Mouse (Mus musculus): ENCODE measurements around the gene St3gal5. TPM values are rescaled to one million over a fixed set of nuclear protein-coding genes. Genes with fewer than 3 reads are reported as not detected.
"Not testable (repeated sequence)": the region's sequence is repeated elsewhere in the genome, so short reads cannot be mapped to it uniquely, and the experiment has no call there.

St3gal5 gene
- total RNA-seq, 2 experiments from 2014 or later: 58.4 to 66.9 TPM

DNA sequence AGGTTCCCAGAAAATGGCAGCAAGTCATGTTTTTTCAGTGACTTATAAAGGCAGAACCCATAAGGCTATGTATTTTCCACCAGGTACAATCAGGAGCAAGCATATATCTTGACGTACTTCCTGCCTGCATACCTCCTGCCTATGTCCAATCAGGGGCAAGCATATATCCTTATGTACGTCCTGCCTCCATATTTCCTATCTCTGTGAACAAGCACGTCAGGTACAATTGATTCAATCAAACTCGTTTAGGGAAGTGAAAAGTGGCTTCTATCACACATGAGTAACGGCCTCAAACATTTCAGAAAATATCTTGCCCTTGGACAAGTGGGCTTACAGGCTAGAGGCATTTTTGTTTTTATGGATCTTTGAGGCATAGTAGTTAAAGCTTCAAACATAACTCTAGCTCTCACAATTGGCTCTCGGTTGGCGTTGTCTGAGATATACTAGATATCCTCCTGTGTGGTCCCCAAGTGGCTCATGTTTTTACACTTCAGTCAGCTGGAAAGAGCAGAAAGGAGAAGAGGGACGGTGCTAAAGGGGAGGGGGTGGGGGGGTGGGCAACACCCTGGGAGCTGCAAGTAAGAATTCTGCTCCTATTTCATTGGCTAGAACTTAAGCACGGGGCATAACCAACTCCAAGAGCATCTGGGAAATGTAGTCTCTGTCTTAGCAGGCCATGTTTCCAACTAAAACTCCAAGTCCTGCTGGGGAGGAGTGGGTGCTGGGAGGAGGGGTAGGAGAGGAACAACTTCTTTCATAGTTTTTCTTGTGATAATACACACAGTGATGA, 28.9 kb downstream of the St3gal5 start:
- intact Hi-C loops (cut with DNase I): no loop called here
- no peak for DNase-seq

GRCm38 (mm10) chr6:72130056-72130455, 32.7 kb downstream of the St3gal5 start:
- intact Hi-C loops (cut with DNase I): no loop called here

DNA sequence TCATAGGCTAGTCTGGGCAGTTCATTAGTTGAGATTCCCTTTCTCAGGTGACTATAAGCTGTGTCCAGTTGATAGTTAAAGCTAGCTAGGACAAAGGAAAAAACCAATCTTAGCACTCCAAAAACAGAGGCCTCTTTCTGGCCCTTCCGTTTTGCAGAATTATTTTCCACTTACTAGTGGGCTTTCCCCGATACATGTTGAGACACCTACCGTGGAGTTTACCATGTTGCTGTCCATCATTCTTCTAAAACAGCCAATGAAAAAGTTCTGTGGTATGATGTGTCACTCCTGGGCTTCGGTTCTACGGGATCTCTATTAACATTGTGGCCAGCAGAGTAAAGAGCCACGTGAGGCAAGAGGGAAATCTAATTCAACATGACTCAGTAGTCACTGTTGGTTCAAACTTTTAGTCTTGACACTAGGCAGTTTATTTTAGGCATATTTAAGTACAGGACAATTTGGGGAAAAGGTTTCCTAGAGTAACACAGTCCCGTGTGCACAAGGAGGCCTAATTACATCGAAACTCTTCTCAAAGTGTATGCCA, 35.4 kb downstream of the St3gal5 start:
- intact Hi-C loops (cut with DNase I): no loop called here
- no peak for DNase-seq

More at GRCm38 (mm10) chr6:72130056-72130455, 32.7 kb downstream of the St3gal5 start:
- DNase-seq: no peak

DNA sequence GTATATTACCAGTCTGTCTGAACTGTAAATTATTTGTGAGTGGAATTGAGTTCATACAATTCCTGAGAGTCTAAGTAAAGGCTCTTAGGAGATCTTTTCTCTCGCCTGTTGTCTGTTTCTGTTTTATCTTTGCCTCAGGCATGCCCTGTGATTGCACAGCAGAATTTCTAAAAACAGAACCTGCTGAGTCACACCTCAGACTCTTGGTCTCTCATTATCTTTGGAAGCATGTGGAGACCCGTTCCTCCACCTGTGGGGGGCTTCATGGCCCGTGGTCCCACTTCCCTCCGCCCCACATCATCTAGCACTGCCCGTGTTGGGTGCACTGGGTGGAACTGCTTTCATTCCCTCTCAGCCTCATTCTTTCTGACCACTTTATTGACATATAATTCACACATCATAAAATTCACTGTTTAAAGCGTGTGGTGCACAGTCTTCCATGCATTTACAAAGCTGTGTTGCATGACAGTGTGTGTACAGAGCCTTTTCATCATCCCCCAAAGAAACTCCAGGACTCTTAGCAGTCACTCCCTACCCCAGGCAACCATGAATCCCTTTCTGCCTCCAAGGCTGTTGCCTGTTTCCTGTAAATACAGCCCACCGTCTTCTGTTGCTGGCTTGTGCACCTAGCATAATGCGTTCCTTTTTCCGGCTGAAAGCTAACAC, 37.6 kb downstream of the St3gal5 start:
- DNase-seq: no peak
- intact Hi-C loops (cut with DNase I): no loop called here

DNA sequence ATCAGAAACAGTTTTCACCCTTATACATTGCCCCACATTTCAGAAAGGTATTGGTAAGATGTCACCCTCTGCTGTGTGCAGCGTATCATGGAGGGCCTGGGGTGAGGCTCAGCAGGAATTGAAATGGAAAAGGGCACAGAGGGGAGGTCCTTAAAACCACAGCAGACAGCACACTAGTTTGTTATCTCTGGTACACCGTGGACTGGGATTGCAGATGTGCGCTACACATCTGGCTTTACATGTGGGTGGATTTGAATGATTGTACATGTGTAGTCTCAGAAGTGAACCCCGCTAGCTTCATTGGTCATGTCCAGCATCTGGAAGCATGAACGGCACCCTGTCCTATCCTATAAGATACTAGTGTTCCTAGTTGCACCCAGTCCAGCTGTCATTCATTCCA, 38.6 kb downstream of the St3gal5 start:
- DNase-seq: no peak
- intact Hi-C loops (cut with DNase I): no loop called here

- intact Hi-C loops (cut with DNase I): no loop called here
These were observed 39.2 kb downstream of the St3gal5 start for GRCm38 (mm10) chr6:72136543-72136942.

DNA sequence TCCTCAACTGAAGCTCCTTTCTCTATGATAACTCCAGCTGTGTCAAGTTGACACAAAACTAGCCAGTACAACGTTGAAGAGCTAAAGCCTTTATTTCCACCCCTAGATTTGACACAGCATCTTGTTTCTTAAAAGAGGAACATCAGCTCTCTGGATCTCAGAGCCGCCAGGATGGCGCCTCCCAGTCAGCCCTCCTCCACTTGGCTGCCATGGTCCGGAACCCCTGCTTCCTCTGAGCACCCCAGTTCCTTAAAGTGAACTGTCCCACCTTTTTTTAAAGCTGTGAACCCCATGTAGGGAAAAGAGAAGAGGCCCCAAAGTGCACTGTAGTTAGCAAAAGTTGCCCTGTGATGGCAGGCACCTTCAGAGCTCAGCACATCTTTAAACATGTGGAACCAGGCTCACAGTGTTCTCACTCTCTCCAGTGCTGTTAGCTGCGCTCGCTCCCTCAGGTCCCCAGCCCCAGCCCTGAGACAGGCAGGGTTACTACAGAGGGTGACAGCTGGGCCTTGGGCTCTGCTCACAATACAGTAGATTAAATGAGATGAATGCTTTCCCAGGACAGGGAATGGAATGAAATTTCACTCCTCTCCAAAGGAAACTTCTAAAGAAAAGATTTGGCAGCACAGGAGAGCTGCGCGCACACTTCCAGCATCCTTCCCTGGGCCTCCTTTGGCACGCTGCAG, 42.3 kb downstream of the St3gal5 start:
- DNase-seq: no peak
- intact Hi-C loops (cut with DNase I): no loop called here

More at GRCm38 (mm10) chr6:72136543-72136942, 39.2 kb downstream of the St3gal5 start:
- no peak for DNase-seq

DNA sequence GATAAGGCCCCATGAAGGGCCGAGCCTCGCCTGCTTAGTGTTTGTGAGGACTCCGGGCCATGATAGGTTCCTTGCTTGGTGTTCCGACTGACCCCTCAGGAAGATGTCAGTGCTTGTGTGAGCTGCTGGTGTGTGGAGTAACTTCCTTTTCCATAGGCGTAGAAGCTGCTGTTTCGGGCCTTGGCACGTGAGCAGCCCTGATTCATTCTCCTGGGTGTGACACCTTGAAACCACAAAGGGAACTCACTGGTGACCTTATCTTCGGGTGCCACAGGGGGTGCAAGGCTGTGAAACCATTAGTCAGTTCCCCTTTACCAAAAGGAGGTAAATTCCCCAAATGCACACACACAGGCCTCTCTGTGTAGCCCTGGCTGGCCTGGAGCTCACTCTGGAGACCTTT, 43.0 kb downstream of the St3gal5 start:
- no peak for DNase-seq
- intact Hi-C loops (cut with DNase I): no loop called here

DNA sequence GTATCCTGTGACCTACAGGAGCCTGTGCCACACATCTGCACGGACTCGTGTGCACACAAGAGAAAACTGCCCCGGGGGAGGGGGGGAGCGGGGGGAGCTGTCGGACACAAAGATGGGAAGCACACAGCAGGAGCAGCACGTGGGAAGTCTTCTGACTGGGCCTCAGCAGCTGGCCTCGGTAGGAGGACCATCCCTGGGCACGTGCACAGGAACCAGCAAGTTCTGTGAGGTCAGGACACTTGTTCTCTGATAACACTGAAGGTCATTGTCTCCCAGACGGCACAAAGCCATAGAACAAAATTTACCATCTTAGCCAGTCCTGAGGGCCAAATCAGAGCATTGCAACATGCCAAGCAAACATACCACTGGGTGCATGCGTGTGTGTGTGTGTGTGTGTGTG, 43.8 kb downstream of the St3gal5 start:
- no peak for DNase-seq
- intact Hi-C loops (cut with DNase I): no loop called here

DNA sequence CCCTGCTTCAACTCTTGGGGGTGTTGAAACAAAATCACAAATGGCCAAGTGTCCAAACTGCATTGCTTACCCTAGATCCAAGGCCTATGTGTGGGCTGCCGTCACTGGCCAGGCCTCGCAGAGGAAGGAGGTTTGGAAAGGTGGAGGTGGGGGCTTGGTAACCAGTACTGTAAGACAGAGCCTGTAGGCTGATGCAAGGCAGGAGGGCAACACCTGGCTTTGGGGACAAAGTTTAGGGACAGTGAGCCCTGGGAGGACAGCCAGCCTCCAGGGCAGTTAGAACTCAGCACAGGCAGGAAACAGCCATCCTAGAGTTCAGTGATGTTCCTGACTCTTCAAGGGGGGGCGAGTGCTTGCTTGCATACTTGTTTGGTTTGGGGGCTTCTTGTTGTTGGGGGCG, 45.2 kb downstream of the St3gal5 start:
- intact Hi-C loops (cut with DNase I): no loop called here

GRCm38 (mm10) chr6:72144353-72144752, 47.0 kb downstream of the St3gal5 start:
- no peak for DNase-seq
- intact Hi-C loops (cut with DNase I): no loop called here

More for the DNA sequence above, 45.2 kb downstream of the St3gal5 start:
- DNase-seq: no peak

DNA sequence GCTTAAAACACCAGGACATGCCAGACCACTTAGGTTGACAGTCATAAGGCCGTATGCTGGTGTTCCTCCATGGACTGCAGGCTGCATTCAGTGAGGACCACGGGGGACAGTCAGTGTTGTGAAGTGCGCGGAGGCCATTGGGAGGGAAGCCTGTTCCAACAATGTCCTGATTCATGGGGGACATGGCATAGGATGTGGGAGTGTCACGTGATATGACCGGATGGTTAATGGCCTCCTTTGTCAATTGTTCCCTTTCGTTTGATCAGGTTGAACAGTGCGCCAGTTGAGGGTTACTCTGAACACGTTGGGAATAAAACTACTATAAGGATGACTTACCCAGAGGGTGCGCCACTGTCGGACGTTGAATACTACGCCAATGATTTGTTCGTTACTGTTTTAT, 49.4 kb downstream of the St3gal5 start:
- DNase-seq: no peak
- intact Hi-C loops (cut with DNase I): no loop called here

DNA sequence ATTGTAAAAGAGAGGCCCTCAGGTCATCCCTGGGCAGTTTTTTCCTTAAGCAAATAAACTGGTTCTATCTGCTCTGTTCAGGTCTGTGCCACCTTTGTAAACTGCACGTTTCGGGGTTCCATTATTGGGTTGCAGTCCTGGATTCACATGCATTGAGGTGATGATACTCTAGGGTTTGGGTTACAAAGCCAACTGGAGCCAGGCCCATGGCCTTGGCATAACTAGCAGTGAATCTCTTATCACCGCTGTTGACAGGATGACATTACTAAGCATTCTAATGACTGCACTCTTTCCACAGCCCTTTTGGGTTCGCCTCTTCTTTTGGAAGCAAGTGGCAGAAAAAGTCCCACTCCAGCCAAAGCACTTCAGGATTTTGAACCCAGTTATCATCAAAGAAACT, 51.3 kb downstream of the St3gal5 start:
- DNase-seq: no peak
- intact Hi-C loops (cut with DNase I): no loop called here

- intact Hi-C loops (cut with DNase I): no loop called here
These were observed 52.4 kb downstream of the St3gal5 start for GRCm38 (mm10) chr6:72149797-72150196.

GRCm38 (mm10) chr6:72152707-72153106, 55.3 kb downstream of the St3gal5 start:
- DNase-seq: no peak
- intact Hi-C loops (cut with DNase I): no loop called here

More at GRCm38 (mm10) chr6:72149797-72150196, 52.4 kb downstream of the St3gal5 start:
- DNase-seq: no peak

DNA sequence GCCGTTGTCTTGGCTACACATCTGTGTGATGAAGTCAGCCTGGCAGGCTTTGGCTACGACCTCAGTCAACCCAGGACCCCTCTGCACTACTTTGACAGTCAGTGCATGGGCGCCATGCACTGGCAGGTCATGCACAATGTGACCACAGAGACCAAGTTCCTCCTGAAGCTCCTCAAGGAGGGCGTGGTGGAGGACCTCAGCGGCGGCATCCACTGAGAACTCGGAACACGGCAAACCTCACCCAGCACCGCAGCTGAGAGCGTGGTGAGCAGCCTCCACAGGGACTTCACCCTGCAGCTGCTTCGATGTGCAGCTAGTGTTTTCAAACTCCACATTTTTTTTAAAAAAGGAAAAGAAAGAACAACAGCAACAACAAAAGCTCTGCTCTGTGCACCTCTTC, 56.1 kb downstream of the St3gal5 start:
- no peak for DNase-seq
- intact Hi-C loops (cut with DNase I): no loop called here

DNA sequence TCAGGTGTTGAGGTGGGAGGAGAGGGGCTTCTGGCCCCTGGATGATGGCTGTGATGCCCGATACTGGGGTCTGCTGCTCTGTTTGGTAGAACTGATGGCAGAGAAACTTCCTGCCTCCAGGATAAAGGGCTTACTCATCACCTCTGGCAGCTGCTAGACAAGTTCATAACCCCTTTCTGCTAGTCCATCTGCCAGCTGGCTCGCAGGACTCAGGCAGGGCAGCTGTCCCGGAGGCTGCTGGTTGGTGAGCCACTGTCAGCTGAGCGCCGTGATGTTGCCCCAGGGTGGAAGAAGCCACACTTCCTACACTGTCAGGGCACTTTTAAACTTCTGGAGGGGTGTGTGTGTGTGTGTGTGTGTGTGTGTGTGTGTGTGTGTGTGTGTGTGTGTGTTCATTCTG, 56.6 kb downstream of the St3gal5 start:
- peak; percentile 71 to 75 for DNase-seq
- intact Hi-C loops (cut with DNase I): not testable (repeated sequence)

- DNase-seq: no peak
- intact Hi-C loops (cut with DNase I): no loop called here
These were observed 57.6 kb downstream of the St3gal5 start for GRCm38 (mm10) chr6:72154938-72155531.

- intact Hi-C loops (cut with DNase I): no loop called here
- DNase-seq: no peak
These were observed 58.3 kb downstream of the St3gal5 start for GRCm38 (mm10) chr6:72155649-72156048.

DNA sequence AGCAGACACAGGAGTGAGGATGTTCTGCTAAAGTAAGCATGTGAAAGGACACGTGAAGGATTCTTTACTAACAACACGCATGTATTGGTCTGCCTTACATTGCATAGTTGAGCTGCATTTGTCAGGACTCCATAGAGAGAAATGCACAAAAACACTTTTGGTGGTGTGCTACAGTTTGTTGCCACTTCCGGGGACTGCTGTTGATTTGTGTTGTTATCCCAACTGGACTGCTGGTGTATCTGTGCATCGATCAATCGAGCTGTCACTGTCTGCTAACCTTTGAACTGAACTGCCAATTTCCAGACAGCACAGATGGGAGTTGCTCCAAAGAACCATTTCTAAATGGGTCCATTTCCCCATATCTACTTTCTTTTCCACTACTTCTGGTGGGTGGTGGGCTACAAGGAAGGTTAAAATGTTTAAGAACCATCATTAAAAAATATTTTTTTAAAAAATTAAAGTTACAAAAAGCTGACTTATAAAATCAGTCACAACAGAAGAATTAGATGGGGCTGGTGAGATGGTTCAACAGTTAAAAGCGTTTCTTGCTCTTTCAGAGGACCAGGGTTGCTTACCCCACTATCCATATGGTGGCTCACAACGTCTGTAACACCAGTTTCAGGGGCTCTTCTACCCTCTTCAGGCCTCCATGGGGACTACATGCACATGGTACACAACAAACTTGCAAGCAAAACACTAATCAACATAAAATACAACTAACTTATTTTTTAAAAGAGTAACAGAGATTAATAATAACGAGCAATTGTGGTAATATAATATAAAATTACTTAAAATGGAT, 61.8 kb downstream of the St3gal5 start:
- intact Hi-C loops (cut with DNase I): no loop called here

More for the DNA sequence above, 61.8 kb downstream of the St3gal5 start:
- DNase-seq: no peak

All from heart, postnatal 36 days (tissue).